Comparison of ENCODE assay signal across 23 mouse cellular contexts in genomic region chrX:135804149-135804548, GRCm38 (mm10). TPM values are rescaled to one million over a fixed set of nuclear protein-coding genes. Genes with fewer than 3 reads are reported as not detected.
A peak's percentile ranks its signal among the peaks of the same experiment; 100 is the strongest.
DNase-seq lines count a peak whose midpoint lies in the region; ATAC-seq and TF ChIP-seq lines count a peak whose summit lies in the region.
"Had no signal": no experiment of that assay in that cellular context is flagged by ENCODE, and none has a peak within 500 bp of the region (broad histone marks: within the 10 kb centered on the region; RNA-seq: fewer than 3 reads in every experiment).

No protein-coding gene starts in this region.

- TF ChIP-seq CTCF in hindbrain, postnatal 0 days (IDR thresholded peaks at IDR 0.05; ENCODE audit: low read depth) = no peak
- TF ChIP-seq CTCF in midbrain, postnatal 0 days (IDR thresholded peaks at IDR 0.05) = no peak

- 0 out of 2 replicates have a peak, but pooled peaks have one; percentile 43 for ATAC-seq in hindbrain, postnatal 0 days
- ATAC-seq in hindbrain, embryonic 11.5 days (ENCODE audit: low FRiP score) = no peak
- ATAC-seq in midbrain, postnatal 0 days (ENCODE audit: low FRiP score) = peak; percentile 44; the same call in 1 of the 2 replicates
- ATAC-seq in midbrain, embryonic 11.5 days (ENCODE audit: low FRiP score) = no peak
- ATAC-seq: forebrain, embryonic 14.5 days; forebrain, embryonic 16.5 days had no signal

- H3K4me2 ChIP-seq in hindbrain, postnatal 0 days (ENCODE audit: low read depth, low read length) = no peak overlapping the region
- no peak overlapping the region for H3K4me2 ChIP-seq in hindbrain, embryonic 11.5 days (replicated peaks; ENCODE audit: low read depth, low read length)
- H3K4me2 ChIP-seq in midbrain, postnatal 0 days (ENCODE audit: low read depth, low read length, poor library complexity, severe bottlenecking) = no peak overlapping the region
- H3K4me2 ChIP-seq in midbrain, embryonic 11.5 days = no peak overlapping the region
- H3K4me2 ChIP-seq: embryonic facial prominence, embryonic 13.5 days; embryonic facial prominence, embryonic 15.5 days; forebrain, embryonic 12.5 days had no signal

- 87% methylated on average over 3 of the region's 3 CpGs for WGBS in hindbrain, postnatal 0 days
- 93% methylated on average over 3 of the region's 3 CpGs for WGBS in hindbrain, embryonic 11.5 days
- 85% methylated on average over 3 of the region's 3 CpGs for WGBS in midbrain, postnatal 0 days
- WGBS in midbrain, embryonic 11.5 days = 80% methylated on average over 3 of the region's 3 CpGs

- no peak overlapping the region for H3K27ac ChIP-seq in hindbrain, postnatal 0 days
- H3K27ac ChIP-seq in hindbrain, embryonic 11.5 days (ENCODE audit: low read depth, low read length) = no peak overlapping the region
- no peak overlapping the region for H3K27ac ChIP-seq in midbrain, postnatal 0 days (ENCODE audit: low read depth, low read length)
- no peak overlapping the region for H3K27ac ChIP-seq in midbrain, embryonic 11.5 days (ENCODE audit: low read depth, low read length)
- H3K27ac ChIP-seq: embryonic facial prominence, embryonic 13.5 days; embryonic facial prominence, embryonic 15.5 days; forebrain, embryonic 10.5 days; forebrain, embryonic 12.5 days had no signal

- peaks cover 6% of the 10 kb centered on the region; the same call in 1 of the 2 replicates for H3K36me3 ChIP-seq in hindbrain, postnatal 0 days (ENCODE audit: insufficient read depth, low read length)
- H3K36me3 ChIP-seq in hindbrain, embryonic 11.5 days (ENCODE audit: control insufficient read depth, insufficient read depth, low read length) = no peaks in the 10 kb centered on the region
- no peaks in the 10 kb centered on the region; the same call in 1 of the 2 replicates for H3K36me3 ChIP-seq in midbrain, postnatal 0 days (ENCODE audit: insufficient read depth, low read length)
- H3K36me3 ChIP-seq in midbrain, embryonic 11.5 days (ENCODE audit: control insufficient read depth, insufficient read depth, low read length) = no peaks in the 10 kb centered on the region

- DNase-seq in hindbrain, postnatal 0 days (ENCODE audit: low spot score) = no peak
- no peak for DNase-seq in hindbrain, embryonic 11.5 days (ENCODE audit: low spot score)
- DNase-seq in midbrain, postnatal 0 days (ENCODE audit: low spot score) = no peak
- DNase-seq in midbrain, embryonic 11.5 days (ENCODE audit: low spot score, missing footprints) = no peak
- DNase-seq: adrenal gland, adult 2 months; adrenal gland, postnatal 10 days; adrenal gland, postnatal 25 days; cerebellum, adult 11 months; cerebellum, adult 18-20 months; cerebellum, adult 8-10 months; cerebellum, adult 9-11 months; cerebellum, postnatal 14 days; cerebellum, postnatal 36 days; embryo, embryonic 11 days had no signal

- no peak overlapping the region for H3K9ac ChIP-seq in hindbrain, postnatal 0 days (replicated peaks; ENCODE audit: low read length)
- H3K9ac ChIP-seq in hindbrain, embryonic 11.5 days (ENCODE audit: low read depth, low read length) = no peak overlapping the region
- no peak overlapping the region for H3K9ac ChIP-seq in midbrain, postnatal 0 days (replicated peaks; ENCODE audit: low read length, poor library complexity, severe bottlenecking)
- H3K9ac ChIP-seq in midbrain, embryonic 11.5 days (ENCODE audit: low read length) = no peak overlapping the region
- H3K9ac ChIP-seq: embryonic facial prominence, embryonic 13.5 days; embryonic facial prominence, embryonic 15.5 days; forebrain, embryonic 12.5 days had no signal

- H3K9me3 ChIP-seq in hindbrain, postnatal 0 days (ENCODE audit: low read length) = no peaks in the 10 kb centered on the region
- H3K9me3 ChIP-seq in hindbrain, embryonic 11.5 days (ENCODE audit: control insufficient read depth, low read length) = no peaks in the 10 kb centered on the region
- no peaks in the 10 kb centered on the region for H3K9me3 ChIP-seq in midbrain, postnatal 0 days (ENCODE audit: low read length)
- H3K9me3 ChIP-seq in midbrain, embryonic 11.5 days (ENCODE audit: control insufficient read depth, low read length) = no peaks in the 10 kb centered on the region
- H3K9me3 ChIP-seq: embryonic facial prominence, embryonic 13.5 days; embryonic facial prominence, embryonic 15.5 days; forebrain, embryonic 10.5 days; forebrain, embryonic 12.5 days had no signal

- no peaks in the 10 kb centered on the region for H3K27me3 ChIP-seq in hindbrain, postnatal 0 days (ENCODE audit: insufficient read depth, low read length)
- H3K27me3 ChIP-seq in hindbrain, embryonic 11.5 days (ENCODE audit: control insufficient read depth, insufficient read depth, low read length) = no peaks in the 10 kb centered on the region
- H3K27me3 ChIP-seq in midbrain, postnatal 0 days (ENCODE audit: insufficient read depth, low read length) = no peaks in the 10 kb centered on the region
- no peaks in the 10 kb centered on the region for H3K27me3 ChIP-seq in midbrain, embryonic 11.5 days (ENCODE audit: control insufficient read depth, insufficient read depth, low read length)
- H3K27me3 ChIP-seq: embryonic facial prominence, embryonic 13.5 days; embryonic facial prominence, embryonic 15.5 days; forebrain, embryonic 12.5 days had no signal

- H3K4me3 ChIP-seq in hindbrain, postnatal 0 days (ENCODE audit: low read length) = no peak overlapping the region
- H3K4me3 ChIP-seq in hindbrain, embryonic 11.5 days (ENCODE audit: low read depth, low read length) = no peak overlapping the region
- H3K4me3 ChIP-seq in midbrain, postnatal 0 days (ENCODE audit: low read depth, low read length) = no peak overlapping the region
- no peak overlapping the region for H3K4me3 ChIP-seq in midbrain, embryonic 11.5 days (ENCODE audit: low read depth, low read length)
- H3K4me3 ChIP-seq: embryonic facial prominence, embryonic 13.5 days; embryonic facial prominence, embryonic 15.5 days; erythroblast, embryonic 14.5 days; forebrain, embryonic 10.5 days; forebrain, embryonic 12.5 days had no signal

- no peaks in the 10 kb centered on the region for H3K4me1 ChIP-seq in hindbrain, postnatal 0 days (ENCODE audit: insufficient read depth, low read length)
- no peaks in the 10 kb centered on the region for H3K4me1 ChIP-seq in hindbrain, embryonic 11.5 days (replicated peaks; ENCODE audit: control insufficient read depth, insufficient read depth, low read length)
- H3K4me1 ChIP-seq in midbrain, postnatal 0 days (ENCODE audit: insufficient read depth, low read length) = no peaks in the 10 kb centered on the region
- H3K4me1 ChIP-seq in midbrain, embryonic 11.5 days (ENCODE audit: control insufficient read depth, insufficient read depth, low read length) = no peaks in the 10 kb centered on the region
- H3K4me1 ChIP-seq: embryonic facial prominence, embryonic 13.5 days; embryonic facial prominence, embryonic 15.5 days; forebrain, embryonic 10.5 days; forebrain, embryonic 12.5 days had no signal

RNA-seq across cellular contexts. Expression of gene Bhlhb9, which starts 6.8 kb away (rescaled TPM):
- total RNA-seq in hindbrain, postnatal 0 days (2014; rRNA removed) = 47.6 and 65.9 TPM in 2 replicates
- 96.4 and 98.2 TPM in 2 replicates for polyA plus RNA-seq in hindbrain, postnatal 0 days (2015; fragmentation: Nextera tagmentation; extraction: Ambion mirVana)
- 72.1 and 73.3 TPM in 2 replicates for polyA plus RNA-seq in hindbrain, embryonic 11.5 days (2014; fragmentation: Nextera tagmentation; extraction: Ambion mirVana)
- 69.9 and 80.2 TPM in 2 replicates for total RNA-seq in midbrain, postnatal 0 days (2014; rRNA removed)
- polyA plus RNA-seq in midbrain, postnatal 0 days (2015; fragmentation: Nextera tagmentation; extraction: Ambion mirVana) = 106 and 109 TPM in 2 replicates
- polyA plus RNA-seq in midbrain, embryonic 11.5 days (2014; fragmentation: Nextera tagmentation; extraction: Ambion mirVana) = 67.1 and 79.6 TPM in 2 replicates
- total RNA-seq: MEL had no signal

RNA-seq across cellular contexts. Expression of gene Gprasp2, which starts 34.7 kb away (rescaled TPM):
- total RNA-seq in hindbrain, postnatal 0 days (2014; rRNA removed) = 201 and 270 TPM in 2 replicates
- 239 and 245 TPM in 2 replicates for polyA plus RNA-seq in hindbrain, postnatal 0 days (2015; fragmentation: Nextera tagmentation; extraction: Ambion mirVana)
- 32.9 and 42.6 TPM in 2 replicates for polyA plus RNA-seq in hindbrain, embryonic 11.5 days (2014; fragmentation: Nextera tagmentation; extraction: Ambion mirVana)
- total RNA-seq in midbrain, postnatal 0 days (2014; rRNA removed) = 198 and 252 TPM in 2 replicates
- 285 and 291 TPM in 2 replicates for polyA plus RNA-seq in midbrain, postnatal 0 days (2015; fragmentation: Nextera tagmentation; extraction: Ambion mirVana)
- 38.9 and 48.1 TPM in 2 replicates for polyA plus RNA-seq in midbrain, embryonic 11.5 days (2014; fragmentation: Nextera tagmentation; extraction: Ambion mirVana)
- total RNA-seq: MEL had no signal
- polyA plus RNA-seq: C2C12 had no signal

Comparison
In these comparisons a context has a peak if more than half of its experiments do, and no peak if none do; other contexts are left out.
1. ATAC-seq: peak in hindbrain, postnatal 0 days (single experiment) and midbrain, postnatal 0 days (single experiment); none in hindbrain, embryonic 11.5 days (single experiment) and midbrain, embryonic 11.5 days (single experiment).